Mouse (Mus musculus) testis, adult 2 months (tissue): Measurements from ENCODE around the gene Plekhh3. TPM values are rescaled to one million over a fixed set of nuclear protein-coding genes. Genes with fewer than 3 reads are reported as not detected.
"Not testable (repeated sequence)": the region's sequence is repeated elsewhere in the genome, so short reads cannot be mapped to it uniquely, and the experiment has no call there.

ENCODE experiments used
- H3K27ac ChIP-seq: fragments of 200-500 bp; 2 replicates; pipeline ENCODE4 v1.5.1; 2012; ENCODE audit warnings: low read depth, low read length; ENCODE audit not compliant: control insufficient read depth, insufficient read depth
- H3K27me3 ChIP-seq: fragments of 200-500 bp; 2 replicates; pipeline ENCODE4 v1.6.1; 2012; ENCODE audit warnings: mild to moderate bottlenecking, low read length, moderate library complexity; ENCODE audit not compliant: control insufficient read depth, insufficient read depth
- H3K36me3 ChIP-seq: fragments of 200-500 bp; 2 replicates; pipeline ENCODE4 v1.6.1; 2012; ENCODE audit warnings: mild to moderate bottlenecking, low read length; ENCODE audit not compliant: control insufficient read depth, insufficient read depth
- H3K4me1 ChIP-seq: fragments of 200-500 bp; 2 replicates; pipeline ENCODE4 v1.6.1; 2012; ENCODE audit warnings: low read length; ENCODE audit not compliant: control insufficient read depth, insufficient read depth
- H3K4me3 ChIP-seq: fragments of 200-500 bp; 2 replicates; pipeline ENCODE4 v1.5.1; 2012; ENCODE audit warnings: low read depth, mild to moderate bottlenecking, low read length, moderate library complexity, mixed read lengths; ENCODE audit not compliant: control insufficient read depth
- CTCF ChIP-seq: fragments of 200-500 bp; IDR thresholded peaks from 2 replicates; pipeline ENCODE4 v1.5.1; 2012; ENCODE audit warnings: low read depth, mild to moderate bottlenecking, inconsistent platforms, low read length, moderate library complexity; ENCODE audit not compliant: control insufficient read depth, insufficient read depth, insufficient replicate concordance
- POLR2A ChIP-seq: fragments of 200-500 bp; IDR thresholded peaks from 2 replicates; pipeline ENCODE4 v1.6.1; 2012; ENCODE audit warnings: low read depth, mild to moderate bottlenecking, inconsistent platforms, low read length, moderate library complexity; ENCODE audit not compliant: control insufficient read depth
- polyA plus RNA-seq: library from polyadenylated mRNA; depleted of rRNA; stranded (reverse); fragments of >200 nt; gene quantifications from 2 replicates; pipeline ENCODE4 v1.2.3, GENCODE M21; 2012

Plekhh3 gene
- polyA plus RNA-seq, 1 experiment, result 2.6 TPM

DNA sequence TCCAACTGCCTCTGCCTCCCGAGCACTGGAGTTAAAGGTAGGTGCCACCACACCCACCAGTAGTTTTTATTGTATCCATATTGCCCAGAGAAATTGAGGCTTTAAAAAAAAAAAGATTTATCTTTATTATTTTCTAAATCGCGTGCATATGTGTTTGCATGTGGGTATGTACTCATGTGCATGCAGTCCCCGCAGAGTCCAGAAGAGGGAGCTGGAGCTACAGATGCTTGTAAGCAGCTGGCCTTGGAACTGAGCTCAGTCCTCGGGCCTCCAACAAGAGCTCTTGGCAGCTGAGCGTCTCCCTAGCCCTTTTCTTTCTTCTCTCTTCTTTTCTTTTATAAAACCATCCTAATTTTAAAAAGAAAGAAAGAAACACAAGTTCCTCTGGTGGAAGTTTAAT lies 39.5 kb downstream of the Plekhh3 start:
- Histone ChIP-seq H3K27ac (no peak overlapping the region), H3K27me3 (no peaks in the 10 kb centered on the region), H3K36me3 (no peaks in the 10 kb centered on the region), H3K4me1 (no peaks in the 10 kb centered on the region), H3K4me3 (no peak overlapping the region)
- TF ChIP-seq POLR2A, result no peak
- peak; percentile 69; the same call in 1 of the 2 replicates for TF ChIP-seq CTCF

DNA sequence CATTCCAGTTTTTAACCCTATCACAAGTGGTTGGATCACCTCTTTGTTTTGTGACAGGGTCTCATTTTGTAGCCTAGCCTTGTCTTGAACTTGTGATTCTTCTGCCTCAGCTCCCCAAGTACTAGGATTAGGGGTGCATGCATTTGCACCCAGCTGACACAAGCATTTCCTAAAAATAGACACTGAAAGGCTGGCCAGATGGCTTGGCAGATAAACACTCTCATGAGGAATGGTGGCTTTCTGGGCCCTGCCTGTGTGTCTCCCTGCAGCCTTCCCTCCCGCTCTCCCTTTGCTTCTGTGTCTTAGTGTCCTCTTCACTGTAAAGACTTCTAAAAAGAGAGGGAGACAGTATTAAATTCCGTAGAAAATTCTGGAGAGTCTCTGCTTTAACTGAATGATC lies 40.0 kb downstream of the Plekhh3 start:
- TF ChIP-seq CTCF, result no peak
- TF ChIP-seq POLR2A, result no peak
- Histone ChIP-seq H3K4me1 (no peaks in the 10 kb centered on the region), H3K4me3 (no peak overlapping the region), H3K27me3 (no peaks in the 10 kb centered on the region), H3K27ac (no peak overlapping the region), H3K36me3 (no peaks in the 10 kb centered on the region)

DNA sequence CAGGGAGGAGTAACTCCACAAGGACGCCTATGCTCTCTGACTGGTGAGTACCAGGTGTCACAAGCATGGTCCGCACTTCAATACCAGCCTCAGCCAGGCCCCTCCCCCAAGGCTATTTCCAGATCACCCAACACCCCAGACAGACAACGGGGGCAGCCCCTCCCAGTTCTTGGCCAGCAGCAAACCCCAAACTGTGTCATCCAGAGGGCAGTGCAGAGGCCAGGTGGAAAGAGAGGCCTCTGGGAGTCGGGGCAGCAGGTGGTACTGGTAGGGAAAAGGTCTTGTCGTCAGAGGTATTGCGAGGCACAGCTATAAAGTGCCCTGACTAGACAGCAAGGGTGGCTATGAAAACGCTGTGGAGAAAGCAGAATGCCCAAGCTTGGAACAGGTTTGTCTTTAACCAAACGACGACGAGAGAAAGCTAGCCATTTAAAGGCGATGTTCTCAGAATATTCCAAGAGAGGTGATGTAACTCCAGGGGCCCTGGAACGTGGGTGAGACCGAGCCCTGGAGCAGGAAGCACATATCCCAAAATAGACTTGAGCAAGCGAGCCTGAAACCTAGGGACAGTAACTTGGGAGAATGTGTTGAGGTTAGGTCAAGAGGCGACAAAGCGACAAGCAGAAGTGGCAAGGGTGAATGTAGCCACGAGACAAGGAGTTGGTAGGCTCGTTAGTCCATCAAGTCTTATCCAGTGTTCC lies 40.9 kb downstream of the Plekhh3 start:
- Histone ChIP-seq H3K36me3 (no peaks in the 10 kb centered on the region), H3K4me1 (no peaks in the 10 kb centered on the region), H3K4me3 (no peak overlapping the region), H3K27ac (no peak overlapping the region), H3K27me3 (no peaks in the 10 kb centered on the region)
- TF ChIP-seq CTCF (no peak), POLR2A (no peak)

DNA sequence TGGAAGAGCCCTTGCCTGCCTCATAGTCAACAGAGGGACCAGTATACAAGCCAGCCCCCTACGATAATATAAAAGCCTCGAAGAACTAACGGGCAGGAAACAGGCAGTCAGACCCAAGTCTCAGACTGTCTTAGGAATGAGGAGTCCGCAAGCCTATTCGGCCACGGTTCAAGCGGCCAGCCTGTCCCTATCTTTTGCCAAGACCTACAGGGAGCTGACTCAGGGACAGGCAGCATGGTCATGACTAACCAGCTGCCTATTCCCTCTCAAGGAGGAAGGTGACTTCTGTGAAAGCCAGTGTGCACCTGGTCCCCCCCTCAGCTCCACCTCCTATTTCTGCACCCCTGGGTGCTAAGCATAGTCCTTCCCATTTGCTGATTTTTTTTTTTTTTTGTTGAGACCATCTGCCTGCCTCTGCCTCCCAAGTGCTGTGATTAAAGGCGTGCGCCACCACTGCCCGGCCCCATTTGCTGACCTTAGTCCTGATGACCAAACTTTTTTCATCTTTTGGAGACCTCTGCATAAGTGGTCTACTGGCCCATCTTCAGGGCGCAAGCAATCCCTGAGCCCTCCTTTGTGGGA lies 42.1 kb downstream of the Plekhh3 start:
- Histone ChIP-seq H3K27me3 (no peaks in the 10 kb centered on the region), H3K4me1 (no peaks in the 10 kb centered on the region), H3K36me3 (no peaks in the 10 kb centered on the region), H3K4me3 (no peak overlapping the region), H3K27ac (no peak overlapping the region)
- TF ChIP-seq POLR2A (no peak), CTCF (no peak)

DNA sequence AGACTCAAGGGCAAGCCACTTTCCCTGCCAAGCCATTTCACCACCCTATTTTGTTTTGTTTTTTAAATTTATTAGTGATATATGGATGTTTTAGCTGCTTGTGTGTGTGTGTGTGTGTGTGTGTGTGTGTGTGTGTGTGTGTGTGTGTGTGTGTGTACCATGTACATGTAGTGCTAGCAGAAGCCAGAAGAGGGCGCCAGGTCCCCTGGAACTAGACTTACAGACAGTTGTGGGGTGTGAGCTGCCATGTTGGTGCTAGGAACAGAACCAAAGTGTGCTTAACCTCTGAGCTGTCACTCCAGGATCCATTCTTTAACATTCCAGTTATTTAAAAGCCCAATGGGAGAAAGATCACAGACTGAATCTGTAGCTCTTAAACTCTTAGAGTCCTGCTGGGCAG lies 44.1 kb downstream of the Plekhh3 start:
- no peak overlapping the region for H3K4me3 ChIP-seq
- H3K36me3 ChIP-seq, result no peaks in the 10 kb centered on the region
- no peaks in the 10 kb centered on the region for H3K4me1 ChIP-seq
- no peaks in the 10 kb centered on the region for H3K27me3 ChIP-seq
- H3K27ac ChIP-seq, result no peak overlapping the region
- TF ChIP-seq POLR2A (no peak), CTCF (peak; percentile 8; the same call in 1 of the 2 replicates)

DNA sequence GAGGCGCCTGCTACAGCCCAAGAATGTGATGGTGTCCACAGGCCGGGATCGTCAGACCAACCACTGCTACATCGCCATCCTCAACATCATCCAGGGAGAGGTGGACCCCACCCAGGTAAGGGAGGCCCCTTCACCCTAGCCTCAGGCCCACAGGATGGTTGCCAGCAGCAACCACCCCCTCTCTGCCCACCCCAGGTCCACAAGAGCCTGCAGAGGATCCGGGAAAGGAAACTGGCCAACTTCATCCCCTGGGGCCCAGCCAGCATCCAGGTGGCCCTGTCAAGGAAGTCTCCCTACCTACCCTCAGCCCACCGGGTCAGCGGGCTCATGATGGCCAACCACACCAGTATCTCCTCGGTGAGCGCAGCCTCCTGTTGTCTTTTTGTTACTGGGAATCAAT lies 46.1 kb downstream of the Plekhh3 start:
- not testable (repeated sequence) for H3K4me1 ChIP-seq, H3K27me3 ChIP-seq, H3K27ac ChIP-seq, H3K4me3 ChIP-seq, H3K36me3 ChIP-seq

DNA sequence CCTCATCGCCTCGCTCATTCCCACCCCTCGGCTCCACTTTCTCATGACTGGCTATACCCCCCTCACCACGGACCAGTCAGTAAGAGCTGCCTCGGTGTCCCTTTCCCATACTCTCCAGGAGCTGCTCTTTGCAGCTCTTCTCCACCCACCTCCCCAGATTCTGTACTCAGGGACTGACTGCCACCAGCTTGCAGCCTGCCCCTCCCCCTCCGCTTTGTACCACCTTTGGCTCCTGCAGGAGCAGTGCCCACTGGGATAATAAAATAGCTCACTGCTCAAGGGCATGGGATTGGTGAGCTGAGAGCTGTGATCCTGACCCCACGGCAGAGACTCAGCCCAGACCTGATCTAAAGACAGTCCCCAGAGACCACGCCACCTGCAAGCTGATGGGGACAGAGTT lies 46.7 kb downstream of the Plekhh3 start:
- not testable (repeated sequence) for H3K36me3 ChIP-seq, H3K4me3 ChIP-seq, H3K27ac ChIP-seq, H3K4me1 ChIP-seq, H3K27me3 ChIP-seq

DNA sequence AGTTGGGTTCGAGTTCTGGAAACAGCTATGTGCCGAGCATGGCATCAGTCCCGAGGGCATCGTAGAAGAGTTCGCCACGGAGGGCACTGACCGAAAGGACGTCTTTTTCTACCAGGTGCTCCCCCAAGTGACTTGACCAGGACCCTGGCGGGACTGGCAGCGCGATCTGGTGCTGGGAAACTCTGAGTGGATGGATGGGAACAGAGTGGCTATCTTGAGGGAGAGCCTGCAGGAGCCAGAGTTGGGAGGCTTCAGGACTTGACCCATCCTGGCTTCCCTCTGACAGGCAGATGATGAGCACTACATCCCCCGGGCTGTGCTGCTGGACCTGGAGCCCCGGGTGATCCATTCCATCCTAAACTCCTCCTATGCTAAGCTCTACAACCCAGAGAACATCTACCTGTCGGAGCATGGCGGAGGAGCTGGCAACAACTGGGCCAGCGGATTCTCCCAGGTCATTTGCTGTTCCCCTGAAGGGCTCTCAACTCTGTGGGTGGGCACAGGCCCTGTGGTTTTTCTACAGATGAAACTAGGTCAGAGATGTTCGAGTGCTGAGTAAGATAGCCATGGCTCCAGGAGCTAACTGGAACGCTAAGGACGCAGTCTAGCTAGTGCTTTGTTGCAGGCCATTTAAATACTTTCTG lies 50.5 kb downstream of the Plekhh3 start:
- H3K36me3 ChIP-seq, result no peaks in the 10 kb centered on the region
- H3K4me3 ChIP-seq, result peak overlapping the region; percentile 89
- TF ChIP-seq POLR2A (no peak), CTCF (no peak)
- H3K27ac ChIP-seq, result peak overlapping the region; percentile 85
- H3K27me3 ChIP-seq, result no peaks in the 10 kb centered on the region
- H3K4me1 ChIP-seq, result peaks cover 7% of the 10 kb centered on the region
